Mouse (Mus musculus) intestine, embryonic 14.5 days (tissue): ENCODE measurements around the gene Akr1b3. TPM values are rescaled to one million over a fixed set of nuclear protein-coding genes. Genes with fewer than 3 reads are reported as not detected.
A peak's percentile ranks its signal among the peaks of the same experiment; 100 is the strongest.

ENCODE experiments used
- ATAC-seq: fragments of 200-750 bp; cut with Nextera tagmentation; replicated peaks from 2 replicates; pipeline ENCODE4 v1.8.0; 2017; ENCODE audit warnings: low read depth, moderate number of reproducible peaks, moderate TSS enrichment, moderate library complexity; ENCODE audit not compliant: low FRiP score, low TSS enrichment
- DNase-seq: peaks from one replicate; pipeline ENCODE4 v3.0.0-alpha.2; 2018; ENCODE audit warnings: low spot score
- H3K27ac ChIP-seq: fragments of 300-500 bp; sonication (generic); 2 replicates; pipeline ENCODE4 v1.5.1; 2014; ENCODE audit warnings: low read depth, mild to moderate bottlenecking, control low read depth
- H3K27me3 ChIP-seq: fragments of 300-500 bp; sonication (generic); replicated peaks from 2 replicates; pipeline ENCODE4 v1.6.1; 2014; ENCODE audit warnings: low read length, control low read depth; ENCODE audit not compliant: control insufficient read depth, insufficient read depth
- H3K36me3 ChIP-seq: fragments of 300-500 bp; sonication (generic); 2 replicates; pipeline ENCODE4 v1.6.1; 2014; ENCODE audit warnings: low read length, control low read depth; ENCODE audit not compliant: control insufficient read depth, insufficient read depth
- H3K4me1 ChIP-seq: fragments of 300-500 bp; sonication (generic); replicated peaks from 2 replicates; pipeline ENCODE4 v1.6.1; 2014; ENCODE audit warnings: low read length, control low read depth, mixed read lengths; ENCODE audit not compliant: control insufficient read depth, insufficient read depth
- H3K4me2 ChIP-seq: fragments of 300-500 bp; sonication (generic); 2 replicates; pipeline ENCODE4 v1.6.1; 2014; ENCODE audit warnings: low read length
- H3K4me3 ChIP-seq: fragments of 300-500 bp; sonication (generic); 2 replicates; pipeline ENCODE4 v1.5.1; 2014; ENCODE audit warnings: low read depth, low read length, control low read depth, mixed read lengths
- H3K9ac ChIP-seq: fragments of 300-500 bp; sonication (generic); 2 replicates; pipeline ENCODE4 v1.6.1; 2014; ENCODE audit warnings: mild to moderate bottlenecking, low read length
- H3K9me3 ChIP-seq: fragments of 300-500 bp; sonication (generic); 2 replicates; pipeline ENCODE4 v1.6.1; 2016; ENCODE audit warnings: low read length, control low read depth; ENCODE audit not compliant: control insufficient read depth
- WGBS: fragments of 180-500 bp; shearing (Covaris S2); extraction: QIAGEN DNeasy Blood & Tissue Kit; methylation state at CpG from one replicate; pipeline ENCODE4 v1.1.7; 2014; 5-methylcytosine and 5-hydroxymethylcytosine counted together
- polyA plus RNA-seq: library from polyadenylated mRNA; unstranded; fragments of >200 nt; fragmentation: Nextera tagmentation; extraction: Ambion mirVana; gene quantifications from 2 replicates; pipeline ENCODE4 v1.2.1, GENCODE M21; 2014

The Akr1b3 gene
- polyA plus RNA-seq, 1 experiment from 2014 or later: 160 TPM

DNA sequence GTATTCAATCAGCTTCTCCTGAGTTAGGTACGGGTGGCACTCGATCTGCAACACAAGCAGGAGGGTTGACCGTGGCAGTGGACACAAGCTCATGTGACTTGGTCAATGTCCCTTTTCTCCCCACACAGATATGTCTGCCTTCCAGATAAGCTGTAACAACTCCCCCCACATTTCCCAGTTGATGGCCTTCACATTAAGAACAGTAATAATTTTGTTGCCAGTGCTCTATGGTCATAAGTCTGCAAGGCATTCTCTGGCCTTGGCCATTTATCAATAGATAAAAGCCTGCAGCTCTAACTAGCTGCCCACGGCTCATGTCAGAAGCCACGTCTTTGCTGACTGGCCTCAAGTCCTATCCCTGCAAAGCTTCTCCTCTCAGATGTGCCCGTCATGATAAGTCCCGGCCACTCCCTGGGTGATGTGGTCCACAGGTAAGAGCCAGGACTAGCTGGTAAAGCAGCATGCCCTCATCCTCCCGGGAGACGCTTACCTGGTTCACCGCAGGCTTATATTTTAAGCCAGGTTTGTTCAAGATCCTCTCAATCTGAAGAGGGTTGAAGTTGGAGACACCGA, 7.2 kb downstream of the Akr1b3 start:
- peaks cover 17% of the 10 kb centered on the region for H3K4me1 ChIP-seq
- H3K27ac ChIP-seq: no peak overlapping the region
- H3K36me3 ChIP-seq: peaks cover 57% of the 10 kb centered on the region
- ATAC-seq: no peak
- H3K9ac ChIP-seq: no peak overlapping the region
- no peaks in the 10 kb centered on the region for H3K27me3 ChIP-seq
- DNase-seq: no peak
- H3K9me3 ChIP-seq: no peaks in the 10 kb centered on the region
- no peak overlapping the region for H3K4me2 ChIP-seq
- WGBS: 90% methylated on average over 11 of the region's 11 CpGs
- no peak overlapping the region for H3K4me3 ChIP-seq

DNA sequence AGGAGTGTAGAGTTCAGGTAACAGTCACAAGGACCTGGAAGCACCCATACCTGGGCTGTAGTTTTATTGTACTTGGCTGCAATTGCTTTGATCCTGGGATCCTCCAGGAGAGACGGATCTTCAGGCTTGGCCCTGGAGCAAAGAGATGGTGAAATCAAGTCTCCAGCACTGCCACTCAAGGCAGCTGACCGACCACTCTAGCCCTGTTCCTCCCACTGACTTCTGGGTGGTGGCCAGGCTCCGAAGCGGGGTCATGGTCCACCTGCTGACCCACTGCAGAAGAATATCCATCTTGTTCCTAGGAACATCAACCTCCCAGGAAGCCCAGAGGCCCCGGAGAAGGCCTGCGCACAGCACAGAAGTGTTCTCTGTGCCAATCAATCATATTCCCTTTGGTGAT, 7.8 kb downstream of the Akr1b3 start:
- Histone ChIP-seq H3K9me3 (no peaks in the 10 kb centered on the region), H3K27me3 (no peaks in the 10 kb centered on the region), H3K4me1 (peaks cover 12% of the 10 kb centered on the region), H3K9ac (no peak overlapping the region), H3K36me3 (peaks cover 61% of the 10 kb centered on the region), H3K27ac (no peak overlapping the region), H3K4me2 (no peak overlapping the region), H3K4me3 (no peak overlapping the region)
- ATAC-seq: no peak
- no peak for DNase-seq
- WGBS: 89% methylated on average over 6 of the region's 6 CpGs

DNA sequence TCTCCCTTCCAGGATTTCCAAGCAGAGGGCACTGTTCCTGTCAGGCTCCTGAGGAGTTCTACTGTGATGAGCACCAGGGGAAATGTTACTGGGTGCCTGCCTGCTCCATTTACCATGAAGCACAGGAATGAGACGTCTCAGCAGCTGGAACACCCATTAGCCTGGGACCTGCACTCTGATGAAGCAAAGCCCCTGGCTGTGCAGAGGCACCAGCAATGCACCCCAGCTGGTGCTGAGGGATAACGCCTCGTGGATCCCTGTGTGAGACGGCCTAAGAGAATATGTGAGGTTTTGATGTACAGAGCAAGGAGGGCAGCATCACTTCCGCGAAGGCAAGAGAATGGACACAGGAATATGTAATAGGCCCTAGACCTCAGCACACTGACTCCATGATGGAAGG, 10.5 kb downstream of the Akr1b3 start:
- no peaks in the 10 kb centered on the region for H3K9me3 ChIP-seq
- H3K4me2 ChIP-seq: no peak overlapping the region
- DNase-seq (no peak), ATAC-seq (no peak)
- no peak overlapping the region for H3K4me3 ChIP-seq
- no peak overlapping the region for H3K9ac ChIP-seq
- H3K27me3 ChIP-seq: no peaks in the 10 kb centered on the region
- H3K4me1 ChIP-seq: no peaks in the 10 kb centered on the region
- H3K36me3 ChIP-seq: peaks cover 58% of the 10 kb centered on the region
- 85% methylated on average over 6 of the region's 6 CpGs for WGBS
- H3K27ac ChIP-seq: no peak overlapping the region

DNA sequence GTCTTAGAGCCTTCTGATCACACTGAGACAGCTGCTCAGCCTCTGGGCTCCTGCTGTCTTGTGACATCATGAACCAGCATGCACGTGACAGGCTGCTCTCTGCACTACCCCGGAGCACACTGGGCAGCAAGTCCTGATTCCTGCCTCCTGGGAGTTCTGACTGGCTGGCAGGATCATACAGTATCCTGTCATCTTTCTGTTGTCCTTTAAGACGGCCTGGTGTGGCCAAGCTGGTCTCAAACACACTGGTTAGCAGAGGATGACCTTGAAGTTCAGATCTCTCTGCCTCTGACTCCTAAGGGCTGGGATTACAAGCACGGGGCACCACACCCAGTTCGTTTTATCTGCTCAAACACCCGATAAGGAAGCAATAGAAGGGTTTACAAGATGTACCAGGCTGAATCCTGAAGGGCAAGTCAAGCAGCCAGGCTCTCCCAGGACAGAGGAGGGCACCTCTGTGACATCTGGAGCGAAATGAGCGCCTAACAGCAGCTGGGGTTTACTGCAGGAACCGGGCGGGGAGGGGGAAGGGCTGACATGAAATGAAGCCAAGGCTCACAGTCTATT, 12.5 kb downstream of the Akr1b3 start:
- Histone ChIP-seq H3K4me1 (no peaks in the 10 kb centered on the region), H3K4me2 (no peak overlapping the region), H3K27me3 (no peaks in the 10 kb centered on the region), H3K36me3 (peaks cover 42% of the 10 kb centered on the region), H3K4me3 (no peak overlapping the region), H3K9me3 (no peaks in the 10 kb centered on the region), H3K27ac (no peak overlapping the region), H3K9ac (no peak overlapping the region)
- ATAC-seq: peak; percentile 62
- WGBS: 68% methylated on average over 10 of the region's 10 CpGs
- no peak for DNase-seq

DNA sequence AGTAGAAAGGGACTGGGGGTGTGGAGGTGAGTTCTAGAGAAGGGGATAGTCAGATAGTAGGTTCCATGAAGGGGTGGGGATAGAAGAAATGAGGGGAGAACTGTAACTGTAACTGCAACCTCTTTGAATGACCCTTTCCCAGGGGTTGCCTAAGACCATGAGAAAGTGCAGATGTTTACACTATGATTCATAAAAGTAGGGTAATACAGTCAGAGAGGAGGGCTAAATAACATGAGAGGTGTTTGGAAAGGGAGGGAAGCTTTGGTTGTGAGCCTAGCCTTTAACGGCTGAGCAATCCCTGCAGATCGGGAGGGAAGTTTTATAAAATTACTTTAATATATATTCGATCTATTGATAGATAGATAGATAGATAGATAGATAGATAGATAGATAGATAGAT, 20.2 kb downstream of the Akr1b3 start:
- Histone ChIP-seq H3K4me2 (no peak overlapping the region), H3K27ac (no peak overlapping the region), H3K36me3 (no peaks in the 10 kb centered on the region), H3K4me1 (no peaks in the 10 kb centered on the region), H3K27me3 (no peaks in the 10 kb centered on the region), H3K4me3 (no peak overlapping the region), H3K9me3 (no peaks in the 10 kb centered on the region), H3K9ac (no peak overlapping the region)
- no peak for ATAC-seq
- 93% methylated on average over 3 of the region's 3 CpGs for WGBS
- DNase-seq: no peak

DNA sequence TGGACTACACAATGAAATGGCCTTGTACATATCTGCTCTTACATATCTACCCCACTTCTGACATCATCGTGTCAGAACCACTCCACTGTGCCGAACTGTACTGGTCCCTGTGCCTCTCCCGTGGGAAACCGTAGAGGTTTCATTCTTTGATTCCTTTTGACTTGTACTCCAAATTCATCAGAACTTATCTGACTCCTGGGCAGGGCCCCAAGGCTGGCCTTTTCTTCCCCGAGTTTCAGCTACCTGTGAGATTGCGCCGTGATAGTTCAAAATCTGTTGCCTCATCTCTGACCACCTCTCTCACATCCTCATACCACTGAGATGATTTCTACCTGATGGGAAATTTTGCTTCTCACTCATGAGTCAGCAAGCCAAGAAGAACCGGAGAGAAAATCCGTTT, 21.8 kb downstream of the Akr1b3 start:
- DNase-seq (no peak), ATAC-seq (no peak)
- no peaks in the 10 kb centered on the region for H3K4me1 ChIP-seq
- no peaks in the 10 kb centered on the region for H3K36me3 ChIP-seq
- no peak overlapping the region for H3K27ac ChIP-seq
- H3K9me3 ChIP-seq: no peaks in the 10 kb centered on the region
- no peaks in the 10 kb centered on the region for H3K27me3 ChIP-seq
- WGBS: 92% methylated on average over 9 of the region's 9 CpGs
- no peak overlapping the region for H3K4me2 ChIP-seq
- no peak overlapping the region for H3K4me3 ChIP-seq
- H3K9ac ChIP-seq: no peak overlapping the region

DNA sequence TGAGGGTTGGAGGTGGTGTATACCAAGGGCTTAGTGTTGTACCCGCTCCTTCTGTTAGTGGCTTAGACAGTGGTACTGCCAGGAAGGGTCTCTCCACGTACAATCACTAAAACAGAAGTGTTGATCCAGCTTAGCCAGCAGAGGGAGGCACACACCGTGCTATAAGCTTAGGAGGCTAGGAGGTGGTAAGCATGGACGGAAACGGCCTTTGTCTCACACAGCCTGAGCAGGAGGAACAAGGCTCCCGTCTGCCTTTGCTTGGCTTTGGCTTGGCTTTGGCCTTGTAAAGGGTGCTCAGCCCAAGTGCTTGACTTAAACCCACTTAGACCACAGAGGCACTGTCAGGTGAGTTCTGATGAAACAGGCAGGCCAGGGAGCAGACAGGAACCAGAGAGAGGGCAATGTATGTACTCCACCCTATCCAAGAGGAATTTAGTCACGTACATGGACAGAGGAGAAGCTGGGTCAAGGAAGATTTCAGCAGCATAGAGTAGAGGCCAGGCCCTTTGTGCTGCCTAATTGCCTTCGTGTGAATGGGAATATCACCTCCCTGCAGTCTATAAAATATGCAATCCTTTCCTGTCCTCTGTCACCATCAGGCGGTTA, 24.3 kb downstream of the Akr1b3 start:
- Histone ChIP-seq H3K27ac (no peak overlapping the region), H3K4me2 (no peak overlapping the region), H3K9ac (no peak overlapping the region), H3K9me3 (no peaks in the 10 kb centered on the region), H3K36me3 (no peaks in the 10 kb centered on the region), H3K4me3 (no peak overlapping the region), H3K4me1 (no peaks in the 10 kb centered on the region), H3K27me3 (no peaks in the 10 kb centered on the region)
- DNase-seq (peak; percentile 78), ATAC-seq (peak; percentile 85)
- WGBS: 31% methylated on average over 9 of the region's 9 CpGs

DNA sequence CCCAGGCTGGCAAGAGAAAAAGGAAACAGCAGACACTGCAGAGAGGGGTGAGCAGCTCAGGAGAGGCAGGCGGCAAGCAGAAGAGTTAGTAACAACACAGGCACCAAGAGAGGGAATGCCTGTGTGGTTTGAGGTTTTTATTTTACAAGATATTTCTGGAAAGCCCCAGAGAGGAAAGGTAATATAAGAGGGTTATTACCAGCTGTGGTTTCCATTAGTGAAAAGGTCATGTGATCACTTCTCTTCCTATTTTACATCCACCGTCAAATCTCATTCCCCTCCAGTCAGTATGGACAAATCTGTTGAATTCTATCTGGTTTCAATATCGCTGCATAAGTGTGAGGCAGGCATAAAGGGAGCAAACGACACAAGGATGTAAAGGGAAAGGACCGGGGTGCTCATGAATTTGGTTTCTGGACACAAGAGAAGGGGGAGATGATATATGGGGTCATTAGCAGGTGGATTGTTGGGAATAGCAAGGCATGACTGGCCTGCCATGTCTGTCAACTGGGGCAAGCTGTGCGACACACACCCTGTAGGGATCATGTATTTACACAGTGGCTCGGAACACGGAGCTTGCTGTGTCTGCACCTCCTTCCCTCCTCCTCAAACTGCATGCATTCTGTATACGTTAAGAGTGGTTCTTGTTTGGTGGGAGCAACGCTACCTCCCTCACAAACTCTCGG, 24.9 kb downstream of the Akr1b3 start:
- 64% methylated on average over 11 of the region's 11 CpGs for WGBS
- H3K4me2 ChIP-seq: no peak overlapping the region

More for the DNA sequence above, 24.9 kb downstream of the Akr1b3 start:
- ATAC-seq (no peak), DNase-seq (no peak)
- Histone ChIP-seq H3K9me3 (no peaks in the 10 kb centered on the region), H3K4me3 (no peak overlapping the region), H3K27me3 (no peaks in the 10 kb centered on the region), H3K27ac (no peak overlapping the region), H3K36me3 (no peaks in the 10 kb centered on the region), H3K4me1 (no peaks in the 10 kb centered on the region), H3K9ac (no peak overlapping the region)
